In genomic region chr10:79553691-79554090, GRCm38 (mm10) we compare ENCODE assay signal across 8 mouse cellular contexts. TPM values are rescaled to one million over a fixed set of nuclear protein-coding genes. Genes with fewer than 3 reads are reported as not detected.
DNase-seq lines count a peak whose midpoint lies in the region; ATAC-seq and TF ChIP-seq lines count a peak whose summit lies in the region.

No protein-coding gene starts in this region.

- H3K9me3 ChIP-seq in limb, embryonic 12.5 days = no peaks in the 10 kb centered on the region
- H3K9me3 ChIP-seq in stomach, embryonic 16.5 days (replicated peaks; ENCODE audit: control insufficient read depth, low read length) = no peaks in the 10 kb centered on the region

- peak overlapping the region; percentile 90 for H3K4me3 ChIP-seq in cerebellum, adult 2 months (replicated peaks; ENCODE audit: insufficient read depth, low read depth, low read length)
- peak overlapping the region; percentile 96 for H3K4me3 ChIP-seq in limb, embryonic 12.5 days (replicated peaks)
- H3K4me3 ChIP-seq in stomach, embryonic 16.5 days (replicated peaks; ENCODE audit: low read length) = peak overlapping the region; percentile 87

- TF ChIP-seq POLR2A in cerebellum, adult 2 months (IDR thresholded peaks at IDR 0.05; ENCODE audit: borderline replicate concordance, insufficient read depth, low read length) = no peak

- no peak for ATAC-seq in limb, embryonic 12.5 days (ENCODE audit: insufficient number of reproducible peaks, insufficient read depth, low FRiP score, low TSS enrichment, low read depth)
- no peak; the same call in 1 of the 2 replicates for ATAC-seq in stomach, embryonic 16.5 days (ENCODE audit: insufficient read depth, low FRiP score)
- no peak for ATAC-seq in granulocyte monocyte progenitor cell, adult 5-6 weeks (replicated peaks; ENCODE audit: poor library complexity, severe bottlenecking)
- no peak for ATAC-seq in CD4-positive, CD25-positive, alpha-beta regulatory T cell, adult 4 months

- no peak for TF ChIP-seq CTCF in cerebellum, adult 2 months (IDR thresholded peaks at IDR 0.05; ENCODE audit: borderline replicate concordance, insufficient read depth, low read depth, low read length)

- H3K27ac ChIP-seq in cerebellum, adult 2 months (ENCODE audit: insufficient read depth, low read length) = no peak overlapping the region
- H3K27ac ChIP-seq in limb, embryonic 12.5 days = no peak overlapping the region
- no peak overlapping the region for H3K27ac ChIP-seq in stomach, embryonic 16.5 days (ENCODE audit: low read length)

- H3K4me1 ChIP-seq in cerebellum, adult 2 months (ENCODE audit: control insufficient read depth, insufficient read depth, low read length) = peaks cover 15% of the 10 kb centered on the region
- peaks cover 23% of the 10 kb centered on the region for H3K4me1 ChIP-seq in limb, embryonic 12.5 days (replicated peaks)
- peaks cover 19% of the 10 kb centered on the region for H3K4me1 ChIP-seq in stomach, embryonic 16.5 days (ENCODE audit: control insufficient read depth, insufficient read depth, low read length)

- peaks cover 26% of the 10 kb centered on the region for H3K36me3 ChIP-seq in limb, embryonic 12.5 days
- peaks cover 12% of the 10 kb centered on the region for H3K36me3 ChIP-seq in stomach, embryonic 16.5 days (ENCODE audit: control insufficient read depth, insufficient read depth, low read length)

- H3K4me2 ChIP-seq in limb, embryonic 12.5 days = peak overlapping the region; percentile 89
- peak overlapping the region; percentile 89 for H3K4me2 ChIP-seq in stomach, embryonic 16.5 days (ENCODE audit: low read depth, low read length)

- peak overlapping the region; percentile 97 for H3K9ac ChIP-seq in limb, embryonic 12.5 days (replicated peaks)
- H3K9ac ChIP-seq in stomach, embryonic 16.5 days (ENCODE audit: low read length) = peak overlapping the region; percentile 97

- H3K27me3 ChIP-seq in cerebellum, adult 2 months (ENCODE audit: control insufficient read depth, insufficient read depth, low read length) = no peaks in the 10 kb centered on the region
- no peaks in the 10 kb centered on the region for H3K27me3 ChIP-seq in limb, embryonic 12.5 days
- H3K27me3 ChIP-seq in stomach, embryonic 16.5 days (ENCODE audit: control insufficient read depth, insufficient read depth, low read length) = no peaks in the 10 kb centered on the region

- 23% methylated on average over 10 of the region's 10 CpGs for WGBS in cerebellum, adult 2 months
- WGBS in limb, embryonic 12.5 days = 43% methylated on average over 10 of the region's 10 CpGs
- WGBS in stomach, embryonic 16.5 days = 18% methylated on average over 10 of the region's 10 CpGs

- DNase-seq in cerebellum, adult 2 months = peak in 1 of 2 experiments; percentile 7
- no peak for DNase-seq in cerebellum, postnatal 36 days
- peak; percentile 20 to 25 for DNase-seq in right cerebral cortex, postnatal 10 days (ENCODE audit: low spot score in 2 of 2)
- no peak for DNase-seq in right cerebral cortex, adult 18-20 months

RNA-seq across cellular contexts. Expression of gene Mier2, which starts 1.3 kb away (rescaled TPM):
- 70.3 and 71.8 TPM in 2 replicates for polyA plus RNA-seq in cerebellum, adult 2 months (2012; rRNA removed)
- 74.8 and 78.1 TPM in 2 replicates for polyA plus RNA-seq in limb, embryonic 12.5 days (2016; fragmentation: Nextera tagmentation; extraction: Ambion mirVana)
- 40.7 and 46.8 TPM in 2 replicates for polyA plus RNA-seq in stomach, embryonic 16.5 days (2015; fragmentation: Nextera tagmentation; extraction: Ambion mirVana)
- 24.4 and 24.8 TPM in 2 replicates for total RNA-seq in granulocyte monocyte progenitor cell, adult 5-6 weeks (2014; fragmentation: Nextera tagmentation)
- total RNA-seq in granulocyte monocyte progenitor cell, adult 5-6 weeks (2017) = 10.8 and 16.8 TPM in 2 replicates
- 10 to 100 TPM; 14.4 to 15.1 TPM for polyA plus RNA-seq in CD4-positive, CD25-positive, alpha-beta regulatory T cell, adult 4 months (2017; shearing (Covaris generic))

RNA-seq across cellular contexts. Expression of gene Plpp2, which starts 20.1 kb away (rescaled TPM):
- polyA plus RNA-seq in cerebellum, adult 2 months (2012; rRNA removed) = 9.2 and 10.4 TPM in 2 replicates
- 20.4 and 21.2 TPM in 2 replicates for polyA plus RNA-seq in limb, embryonic 12.5 days (2016; fragmentation: Nextera tagmentation; extraction: Ambion mirVana)
- 69.9 and 88.4 TPM in 2 replicates for polyA plus RNA-seq in stomach, embryonic 16.5 days (2015; fragmentation: Nextera tagmentation; extraction: Ambion mirVana)
- 13.9 and 14.8 TPM in 2 replicates for total RNA-seq in granulocyte monocyte progenitor cell, adult 5-6 weeks (2014; fragmentation: Nextera tagmentation)
- 5.3 and 7.9 TPM in 2 replicates for total RNA-seq in granulocyte monocyte progenitor cell, adult 5-6 weeks (2017)
- polyA plus RNA-seq in CD4-positive, CD25-positive, alpha-beta regulatory T cell, adult 4 months (2017; shearing (Covaris generic)) = 1 to 10 TPM; 2.8 to 3.8 TPM

RNA-seq across cellular contexts. Expression of gene Theg, which starts 33.4 kb away (rescaled TPM):
- polyA plus RNA-seq in cerebellum, adult 2 months (2012; rRNA removed) = not detected in 2 replicates
- polyA plus RNA-seq in limb, embryonic 12.5 days (2016; fragmentation: Nextera tagmentation; extraction: Ambion mirVana) = not detected in 2 replicates
- not detected in 2 replicates for polyA plus RNA-seq in stomach, embryonic 16.5 days (2015; fragmentation: Nextera tagmentation; extraction: Ambion mirVana)
- not detected in 2 replicates for total RNA-seq in granulocyte monocyte progenitor cell, adult 5-6 weeks (2014; fragmentation: Nextera tagmentation)
- total RNA-seq in granulocyte monocyte progenitor cell, adult 5-6 weeks (2017) = not detected in 2 replicates
- not detected for polyA plus RNA-seq in CD4-positive, CD25-positive, alpha-beta regulatory T cell, adult 4 months (2017; shearing (Covaris generic))

Comparison
In these comparisons a context has a peak if more than half of its experiments do, and no peak if none do; other contexts are left out.
1. DNase-seq: peak in right cerebral cortex, postnatal 10 days (2 of 2); none in cerebellum, postnatal 36 days (0 of 2) and right cerebral cortex, adult 18-20 months (single experiment).
2. Peak in every context shown above with its lines, with median percentiles within 50 percentile points of each other: H3K4me3 ChIP-seq.